Mouse (Mus musculus): Measurements from ENCODE around the gene Tmem262.
"Not testable (repeated sequence)": the region's sequence is repeated elsewhere in the genome, so short reads cannot be mapped to it uniquely, and the experiment has no call there.

The Tmem262 gene

GRCm38 (mm10) chr19:6079983-6080480 lies at the start of gene Tmem262:
Gene Tmem262 (plus strand): TSS chr19:6080033.
- DNase-seq (ENCODE audit: low read depth, low spot score): no peak

- no peak for DNase-seq (ENCODE audit: low read depth, low spot score)
Observed at GRCm38 (mm10) chr19:6030520-6031280, 49.1 kb upstream of the Tmem262 start.

- DNase-seq (ENCODE audit: low read depth, low spot score): no peak
Observed at GRCm38 (mm10) chr19:6035966-6036585, 43.8 kb upstream of the Tmem262 start.

GRCm38 (mm10) chr19:6037695-6038094 lies 42.1 kb upstream of the Tmem262 start:
- DNase-seq (ENCODE audit: low read depth, low spot score): no peak

- DNase-seq (ENCODE audit: low read depth, low spot score): no peak
Observed at GRCm38 (mm10) chr19:6038326-6038725, 41.5 kb upstream of the Tmem262 start.

DNA sequence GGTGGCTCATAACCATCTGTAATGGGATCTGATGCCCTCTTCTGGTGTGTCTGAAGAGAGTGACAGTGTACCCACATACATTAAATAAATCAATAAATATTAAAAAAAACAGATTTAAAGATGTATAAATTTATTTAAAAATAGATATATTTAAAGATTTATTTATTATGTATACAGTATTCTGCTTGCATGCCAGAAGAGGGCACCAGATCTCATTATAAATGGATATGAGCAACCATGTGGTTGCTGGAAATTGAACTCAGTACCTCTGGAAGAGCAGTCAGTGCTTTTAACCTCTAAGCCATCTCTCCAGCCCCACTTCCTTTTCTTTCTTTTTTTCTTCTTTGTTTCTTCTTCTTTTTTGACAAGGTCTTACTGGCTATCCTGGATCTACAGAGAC lies 39.8 kb upstream of the Tmem262 start:
- DNase-seq (ENCODE audit: low read depth, low spot score): no peak

GRCm38 (mm10) chr19:6042293-6042692 lies 37.5 kb upstream of the Tmem262 start:
- DNase-seq (ENCODE audit: low read depth, low spot score): no peak

DNA sequence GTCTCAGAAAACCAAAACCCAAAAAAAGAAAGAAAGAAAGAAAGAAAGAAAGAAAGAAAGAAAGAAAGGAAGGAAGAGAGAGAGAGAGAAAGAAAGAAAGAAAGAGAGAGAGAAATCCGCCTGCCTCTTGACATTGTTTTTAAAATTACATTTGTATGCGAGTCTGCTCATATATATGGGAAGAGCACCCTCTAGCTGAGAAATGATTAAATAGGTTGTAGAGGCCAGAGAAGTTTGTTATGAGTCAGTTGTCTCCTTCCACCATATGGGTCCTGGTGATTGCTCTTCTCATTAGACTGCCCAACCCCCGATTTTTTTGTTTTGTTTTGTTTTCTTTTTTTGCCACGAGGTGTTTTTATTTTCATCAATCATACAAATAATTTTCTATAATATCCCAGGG lies 35.7 kb upstream of the Tmem262 start:
- not testable (repeated sequence) for DNase-seq (ENCODE audit: low read depth, low spot score)

- DNase-seq (ENCODE audit: low read depth, low spot score): no peak
Observed at GRCm38 (mm10) chr19:6045366-6046293, 34.2 kb upstream of the Tmem262 start.

DNA sequence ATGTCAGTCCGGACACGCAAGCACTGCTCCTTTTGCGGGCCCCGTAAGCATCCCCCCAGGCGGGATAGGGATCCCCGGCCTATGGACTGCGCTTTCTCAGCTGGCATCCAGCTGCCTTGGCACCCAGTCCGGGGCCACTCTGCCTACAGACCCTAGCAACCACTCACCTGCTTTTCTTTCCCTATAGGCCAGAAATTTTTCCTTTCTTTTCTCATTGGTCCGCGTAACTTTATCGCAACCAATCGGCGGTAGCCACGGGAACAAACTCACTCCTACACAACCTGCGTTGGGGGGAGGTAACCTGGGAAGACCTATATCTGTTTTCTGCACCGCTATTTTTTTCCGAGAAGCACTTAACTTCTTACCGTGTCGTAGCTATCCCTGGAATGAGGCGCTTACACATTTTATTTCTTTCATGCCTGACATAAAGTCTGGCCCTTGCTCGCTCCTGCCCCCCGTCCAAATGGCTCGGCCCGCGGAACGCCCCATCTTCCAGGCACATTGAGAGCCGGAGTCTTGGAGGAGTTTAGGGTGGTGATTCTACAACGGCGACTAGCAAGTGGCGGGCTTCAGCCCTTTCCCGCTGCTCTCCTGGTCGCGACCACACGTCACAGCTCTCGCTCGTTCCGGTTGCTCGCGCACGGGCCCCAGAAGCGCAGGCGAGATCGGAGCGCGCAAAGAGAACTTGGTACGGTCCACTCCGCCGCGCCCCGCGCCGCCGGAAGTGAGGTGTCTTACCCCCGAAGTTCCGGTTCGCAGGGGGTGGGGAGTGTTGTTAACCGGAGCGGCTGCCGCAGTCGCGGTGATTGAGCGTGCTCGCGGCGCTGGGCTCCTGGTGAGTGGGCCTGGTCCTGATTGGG lies 33.3 kb upstream of the Tmem262 start, which contains the start of gene Syvn1:
Gene Syvn1, plus strand, starts transcription at position 283 of the 860 bp plus-strand sequence.
- peak; percentile 87 for DNase-seq (ENCODE audit: low read depth, low spot score)

GRCm38 (mm10) chr19:6047154-6047898 lies 32.5 kb upstream of the Tmem262 start:
- no peak for DNase-seq (ENCODE audit: low read depth, low spot score)

GRCm38 (mm10) chr19:6047899-6048166 lies 32.0 kb upstream of the Tmem262 start:
- DNase-seq (ENCODE audit: low read depth, low spot score): no peak

DNA sequence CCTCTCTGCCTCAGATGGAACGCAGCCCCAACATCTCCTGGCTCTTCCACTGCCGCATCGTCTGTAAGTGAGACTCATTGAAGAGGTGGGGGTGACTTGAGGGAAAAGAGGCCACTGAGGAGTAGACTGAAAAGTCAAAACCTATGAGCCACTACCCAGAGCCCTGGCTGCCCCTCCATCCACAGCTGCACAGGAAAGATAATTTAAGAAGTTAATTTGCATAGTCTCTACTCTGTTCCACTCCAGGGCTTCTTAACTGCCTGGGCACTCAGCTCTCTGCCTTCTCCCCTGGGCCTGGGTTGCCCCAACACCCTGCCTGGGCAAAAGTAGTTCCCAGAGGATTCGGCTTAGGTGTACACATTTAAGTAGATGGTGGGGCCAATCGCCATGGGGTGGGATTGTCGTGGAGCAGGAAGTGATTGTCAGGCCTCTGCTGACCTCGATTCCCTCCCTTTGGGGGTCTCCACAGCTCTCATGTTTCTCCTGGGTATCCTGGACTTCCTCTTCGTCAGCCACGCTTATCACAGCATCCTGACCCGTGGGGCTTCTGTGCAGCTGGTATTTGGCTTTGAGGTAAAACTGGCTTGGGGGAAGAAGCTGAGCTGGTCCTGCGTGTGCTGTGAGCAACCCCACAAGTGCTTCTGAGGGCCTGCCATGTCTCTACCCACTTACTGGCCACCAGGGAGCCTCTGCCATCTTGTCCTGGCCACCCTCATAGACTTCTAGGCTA lies 31.0 kb upstream of the Tmem262 start:
- no peak for DNase-seq (ENCODE audit: low read depth, low spot score)

- no peak for DNase-seq (ENCODE audit: low read depth, low spot score)
Observed at GRCm38 (mm10) chr19:6052516-6052915, 27.3 kb upstream of the Tmem262 start.

- no peak for DNase-seq (ENCODE audit: low read depth, low spot score)
Observed at GRCm38 (mm10) chr19:6054296-6054695, 25.5 kb upstream of the Tmem262 start.

DNA sequence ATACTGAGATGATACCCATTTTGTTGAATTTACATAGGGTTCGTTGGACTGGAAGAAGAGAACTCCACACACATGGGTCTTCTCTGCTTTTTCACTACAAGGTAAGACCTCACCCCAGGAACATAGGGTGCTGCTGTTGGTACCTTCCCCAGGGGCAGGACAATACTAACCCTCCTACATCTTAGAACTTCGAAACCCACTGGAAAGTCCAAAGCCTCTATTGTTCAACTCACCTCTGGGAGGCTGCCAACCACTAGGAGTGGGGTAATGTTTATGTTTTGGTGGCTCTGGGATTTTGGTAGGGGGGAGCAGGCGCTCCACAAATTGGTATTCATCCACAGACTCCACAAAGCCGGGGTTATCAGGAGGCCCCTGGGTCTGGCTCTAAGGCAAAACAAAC lies 23.1 kb upstream of the Tmem262 start:
- DNase-seq (ENCODE audit: low read depth, low spot score): no peak

DNA sequence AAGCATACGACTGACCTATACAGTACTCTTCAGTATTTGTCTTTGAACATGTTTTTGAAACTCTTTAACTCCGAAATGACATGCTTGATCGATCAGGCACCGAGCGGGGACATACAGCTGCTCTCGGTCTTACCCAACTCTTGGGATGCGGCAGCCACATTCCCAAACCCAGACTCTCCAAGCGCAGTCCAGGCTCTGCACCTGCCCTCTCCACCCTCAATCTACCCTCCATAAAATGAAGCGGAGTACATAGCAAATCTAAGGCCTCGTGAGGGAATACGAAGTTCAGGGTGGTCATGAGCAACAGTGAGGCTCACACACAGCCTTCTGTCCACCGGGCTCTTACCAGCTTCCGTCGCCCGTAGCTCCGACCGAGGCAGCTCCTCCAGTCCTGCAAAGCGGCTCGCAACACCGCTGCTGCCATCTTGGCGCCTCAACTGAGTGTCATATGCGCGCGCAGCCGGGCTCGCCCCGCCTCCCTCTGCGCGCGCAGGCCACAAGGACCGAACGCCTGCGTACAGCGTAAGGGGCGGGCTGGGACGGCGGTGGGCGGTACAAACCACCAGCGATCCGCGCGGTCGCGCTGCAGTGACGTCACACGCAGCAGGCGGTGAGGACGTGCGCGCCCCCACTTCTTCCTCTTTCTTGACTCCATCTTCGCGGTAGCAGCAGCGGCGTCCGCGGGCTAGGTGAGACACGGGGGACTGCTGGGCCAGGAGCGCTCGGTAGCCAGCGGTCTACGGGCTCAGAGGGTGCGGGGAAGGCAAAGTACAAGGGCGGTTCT lies 22.3 kb upstream of the Tmem262 start, which contains the start of the genes Mrpl49 and Fau:
Gene Mrpl49, minus strand, starts transcription at position 473 of the 784 bp plus-strand sequence.
Gene Fau, plus strand, starts transcription at position 532 of the 784 bp plus-strand sequence.
- peak; percentile 97 for DNase-seq (ENCODE audit: low read depth, low spot score)

- DNase-seq (ENCODE audit: low read depth, low spot score): no peak
Observed at GRCm38 (mm10) chr19:6058513-6058912, 21.3 kb upstream of the Tmem262 start.

GRCm38 (mm10) chr19:6058966-6059365 lies 20.9 kb upstream of the Tmem262 start:
- no peak for DNase-seq (ENCODE audit: low read depth, low spot score)
